Mouse (Mus musculus): ENCODE measurements at regions not wholly inside any gene's neighbourhood (a gene's known extent, or its start where the extent isn't known, plus 50 kb on each side); places are given as distances from the start of the nearest gene placed in this dataset.

GRCm38 (mm10) chr4:142587345-142588035 lies 348.3 kb upstream of the Kazn start:
- Histone ChIP-seq H3K79me2 (replicated peaks; ENCODE audit: control insufficient read depth, extremely low read depth, insufficient read depth, poor library complexity, severe bottlenecking) (no peaks in the 10 kb centered on the region), H3K4me1 (ENCODE audit: control insufficient read depth in 1 of 2, insufficient read depth in 2 of 2) (no peaks in the 10 kb centered on the region), H3K36me3 (replicated peaks in 1 of 2; ENCODE audit: control insufficient read depth in 1 of 2, insufficient read depth in 1 of 2, low read length in 1 of 2) (no peaks in the 10 kb centered on the region), H3K9me3 (replicated peaks; ENCODE audit: low read length) (peaks cover 72% of the 10 kb centered on the region), H3K27me3 (replicated peaks) (no peaks in the 10 kb centered on the region), H3K27ac (ENCODE audit: insufficient read depth, low read depth) (no peak overlapping the region), H3K4me3 (replicated peaks in 1 of 3; ENCODE audit: low read depth in 2 of 3, low read length in 2 of 3, poor library complexity in 1 of 3) (no peak overlapping the region), H3K9ac (ENCODE audit: insufficient read depth, low read depth) (no peak overlapping the region), H3K4me2 (ENCODE audit: insufficient read depth, low read depth, poor library complexity, severe bottlenecking) (no peak overlapping the region)
- dilution Hi-C loops (cut with MboI; ENCODE audit: extremely low pct_ligation_motif_present, extremely low pct_unique_long_range_greater_than_20kb, low sequenced_read_pairs) (no loop called here), in situ Hi-C loops (cut with MboI; ENCODE audit: low pct_ligation_motif_present, low pct_unique_long_range_greater_than_20kb, low sequenced_read_pairs) (no loop called here)
- TF ChIP-seq MAFK (IDR thresholded peaks at IDR 0.05; ENCODE audit: insufficient replicate concordance, low read length) (no peak), ZC3H11A (IDR thresholded peaks at IDR 0.05; ENCODE audit: low read depth, low read length) (no peak), E2F4 (IDR thresholded peaks at IDR 0.05; ENCODE audit: insufficient replicate concordance, low read depth, low read length) (no peak), BHLHE40 (IDR thresholded peaks at IDR 0.05; ENCODE audit: low read depth, low read length) (no peak), MAZ (IDR thresholded peaks at IDR 0.05; ENCODE audit: low read depth, low read length) (no peak), RCOR1 (conservative IDR thresholded peaks at IDR 0.05; ENCODE audit: low read depth, low read length) (no peak), ZKSCAN1 (IDR thresholded peaks at IDR 0.05; ENCODE audit: borderline replicate concordance, low read depth, low read length) (no peak), GABPA (IDR thresholded peaks at IDR 0.05; ENCODE audit: insufficient replicate concordance, low read depth, low read length) (no peak)
- no peak for DNase-seq (ENCODE audit: extremely low read depth)

GRCm38 (mm10) chr4:142578536-142578935 lies 339.3 kb upstream of the Kazn start:
- Histone ChIP-seq H3K27me3 (replicated peaks) (no peaks in the 10 kb centered on the region), H3K9me3 (replicated peaks; ENCODE audit: low read length) (peaks cover 80% of the 10 kb centered on the region), H3K79me2 (replicated peaks; ENCODE audit: control insufficient read depth, extremely low read depth, insufficient read depth, poor library complexity, severe bottlenecking) (no peaks in the 10 kb centered on the region), H3K4me1 (ENCODE audit: control insufficient read depth in 1 of 2, insufficient read depth in 2 of 2) (no peaks in the 10 kb centered on the region), H3K4me2 (ENCODE audit: insufficient read depth, low read depth, poor library complexity, severe bottlenecking) (no peak overlapping the region), H3K27ac (ENCODE audit: insufficient read depth, low read depth) (no peak overlapping the region), H3K9ac (ENCODE audit: insufficient read depth, low read depth) (no peak overlapping the region), H3K4me3 (replicated peaks in 1 of 3; ENCODE audit: low read depth in 2 of 3, low read length in 2 of 3, poor library complexity in 1 of 3) (no peak overlapping the region), H3K36me3 (replicated peaks in 1 of 2; ENCODE audit: control insufficient read depth in 1 of 2, insufficient read depth in 1 of 2, low read length in 1 of 2) (no peaks in the 10 kb centered on the region)
- no peak for DNase-seq (ENCODE audit: extremely low read depth)
- no peak for TF ChIP-seq ZC3H11A (IDR thresholded peaks at IDR 0.05; ENCODE audit: low read depth, low read length)
- TF ChIP-seq USF1 (IDR thresholded peaks at IDR 0.05; ENCODE audit: low read depth, low read length) = no peak
- TF ChIP-seq IRF4 (IDR thresholded peaks at IDR 0.05; ENCODE audit: low read depth, low read length) = no peak
- no peak for TF ChIP-seq PAX5 (IDR thresholded peaks at IDR 0.05; ENCODE audit: low read length)
- TF ChIP-seq KAT2A (IDR thresholded peaks at IDR 0.05; ENCODE audit: insufficient replicate concordance, low read length) = no peak
- TF ChIP-seq JUN (IDR thresholded peaks at IDR 0.05; ENCODE audit: insufficient read depth, low read depth, low read length) = no peak
- TF ChIP-seq RCOR1 (conservative IDR thresholded peaks at IDR 0.05; ENCODE audit: low read depth, low read length) = no peak
- in situ Hi-C loops (cut with MboI; ENCODE audit: low pct_ligation_motif_present, low pct_unique_long_range_greater_than_20kb, low sequenced_read_pairs) (no loop called here), dilution Hi-C loops (cut with MboI; ENCODE audit: extremely low pct_ligation_motif_present, extremely low pct_unique_long_range_greater_than_20kb, low sequenced_read_pairs) (no loop called here)

All from CH12.LX (cell line).